Mouse (Mus musculus) brain, embryonic 14.5 days (tissue): ENCODE data around the gene R3hcc1l. TPM values are rescaled to one million over a fixed set of nuclear protein-coding genes. Genes with fewer than 3 reads are reported as not detected.

ENCODE experiments used
- DNase-seq: peaks from one replicate; pipeline ENCODE4 v3.0.0-alpha.2; 2011; ENCODE audit warnings: low read depth
- CTCF ChIP-seq: fragments of 200-500 bp; IDR thresholded peaks from 2 replicates; pipeline ENCODE4 v1.5.1; 2012; ENCODE audit warnings: inconsistent platforms, mild to moderate bottlenecking, moderate library complexity, borderline replicate concordance; ENCODE audit not compliant: insufficient read depth, insufficient read length; ENCODE audit errors: extremely low read depth
- POLR2A ChIP-seq: fragments of 200-500 bp; IDR thresholded peaks from 2 replicates; pipeline ENCODE4 v1.6.1; 2012; ENCODE audit warnings: mild to moderate bottlenecking, inconsistent platforms, borderline replicate concordance; ENCODE audit not compliant: poor library complexity, insufficient read depth, insufficient read length, severe bottlenecking; ENCODE audit errors: extremely low read depth
- polyA plus RNA-seq: library from polyadenylated mRNA; depleted of rRNA; stranded (reverse); fragments of >200 nt; gene quantifications from 2 replicates; pipeline ENCODE4 v1.2.3, GENCODE M21; 2012

Gene R3hcc1l
- polyA plus RNA-seq, 1 experiment: 13.4 TPM

GRCm38 (mm10) chr19:42587704-42588103 lies 69.1 kb downstream of the R3hcc1l start:
- DNase-seq: peak; percentile 56
- no peak for TF ChIP-seq POLR2A
- TF ChIP-seq CTCF: no peak

GRCm38 (mm10) chr19:42589246-42589645 lies 70.7 kb downstream of the R3hcc1l start:
- TF ChIP-seq POLR2A (no peak), CTCF (peak; percentile 1; the same call in 1 of the 2 replicates)
- peak; percentile 70 for DNase-seq

- no peak for DNase-seq
- TF ChIP-seq POLR2A (no peak), CTCF (no peak)
Measured at GRCm38 (mm10) chr19:42591534-42591933, 73.0 kb downstream of the R3hcc1l start.

GRCm38 (mm10) chr19:42593456-42593855 lies 74.9 kb downstream of the R3hcc1l start:
- TF ChIP-seq POLR2A (no peak), CTCF (no peak)
- DNase-seq: no peak

GRCm38 (mm10) chr19:42595066-42595465 lies 76.5 kb downstream of the R3hcc1l start:
- no peak for TF ChIP-seq POLR2A
- TF ChIP-seq CTCF: no peak

GRCm38 (mm10) chr19:42597286-42597685 lies 78.7 kb downstream of the R3hcc1l start:
- DNase-seq: no peak

More at GRCm38 (mm10) chr19:42595066-42595465, 76.5 kb downstream of the R3hcc1l start:
- no peak for DNase-seq

GRCm38 (mm10) chr19:42597896-42598295 lies 79.3 kb downstream of the R3hcc1l start:
- no peak for DNase-seq
- TF ChIP-seq POLR2A (no peak), CTCF (no peak)

More at GRCm38 (mm10) chr19:42597286-42597685, 78.7 kb downstream of the R3hcc1l start:
- TF ChIP-seq CTCF (no peak), POLR2A (no peak)

- TF ChIP-seq CTCF (no peak), POLR2A (no peak)
- peak; percentile 19 for DNase-seq
Measured at GRCm38 (mm10) chr19:42599891-42600290, 81.3 kb downstream of the R3hcc1l start.

GRCm38 (mm10) chr19:42600591-42600990 lies 82.0 kb downstream of the R3hcc1l start:
- TF ChIP-seq POLR2A: no peak

GRCm38 (mm10) chr19:42601445-42601844 lies 82.9 kb downstream of the R3hcc1l start:
- DNase-seq: no peak
- TF ChIP-seq CTCF: no peak
- TF ChIP-seq POLR2A: no peak

More at GRCm38 (mm10) chr19:42600591-42600990, 82.0 kb downstream of the R3hcc1l start:
- no peak for DNase-seq

GRCm38 (mm10) chr19:42602041-42602440 lies 83.5 kb downstream of the R3hcc1l start:
- TF ChIP-seq POLR2A (no peak), CTCF (no peak)
- DNase-seq: no peak

- no peak for TF ChIP-seq POLR2A
- TF ChIP-seq CTCF: no peak
- no peak for DNase-seq
Measured at GRCm38 (mm10) chr19:42602576-42602975, 84.0 kb downstream of the R3hcc1l start.

- TF ChIP-seq POLR2A: no peak
- TF ChIP-seq CTCF: no peak
- no peak for DNase-seq
Measured at GRCm38 (mm10) chr19:42608082-42608481, 89.5 kb downstream of the R3hcc1l start.

- no peak for DNase-seq
- TF ChIP-seq POLR2A (no peak), CTCF (no peak)
Measured at GRCm38 (mm10) chr19:42609716-42610115, 91.2 kb downstream of the R3hcc1l start.

- DNase-seq: no peak
- TF ChIP-seq POLR2A (no peak), CTCF (no peak)
Measured at GRCm38 (mm10) chr19:42611746-42612145, 93.2 kb downstream of the R3hcc1l start.

- DNase-seq: peak; percentile 35
- no peak for TF ChIP-seq POLR2A
- TF ChIP-seq CTCF: no peak
Measured at GRCm38 (mm10) chr19:42612654-42613053, 94.1 kb downstream of the R3hcc1l start, which contains the start of gene Loxl4. Loxl4 (minus strand) TSS chr19:42612813.

- TF ChIP-seq POLR2A: no peak
- no peak for TF ChIP-seq CTCF
- DNase-seq: no peak
Measured at GRCm38 (mm10) chr19:42613116-42613515, 94.6 kb downstream of the R3hcc1l start.
